Mouse (Mus musculus): Measurements from ENCODE around the gene Serpinb7. TPM values are rescaled to one million over a fixed set of nuclear protein-coding genes. Genes with fewer than 3 reads are reported as not detected.
A peak's percentile ranks its signal among the peaks of the same experiment; 100 is the strongest.

Gene Serpinb7
- total RNA-seq, 2 experiments from 2014 or later: not detected

- intact Hi-C loops (cut with DNase I): loop anchor here (2.0 to 5.0 kb wide), 3 partner anchors 239 to 579 kb away; no protein-coding TSS in a partner anchor
- peak; percentile 69 to 78 for DNase-seq
Measured at GRCm38 (mm10) chr1:107481452-107481851, 82.0 kb downstream of the Serpinb7 start.

DNA sequence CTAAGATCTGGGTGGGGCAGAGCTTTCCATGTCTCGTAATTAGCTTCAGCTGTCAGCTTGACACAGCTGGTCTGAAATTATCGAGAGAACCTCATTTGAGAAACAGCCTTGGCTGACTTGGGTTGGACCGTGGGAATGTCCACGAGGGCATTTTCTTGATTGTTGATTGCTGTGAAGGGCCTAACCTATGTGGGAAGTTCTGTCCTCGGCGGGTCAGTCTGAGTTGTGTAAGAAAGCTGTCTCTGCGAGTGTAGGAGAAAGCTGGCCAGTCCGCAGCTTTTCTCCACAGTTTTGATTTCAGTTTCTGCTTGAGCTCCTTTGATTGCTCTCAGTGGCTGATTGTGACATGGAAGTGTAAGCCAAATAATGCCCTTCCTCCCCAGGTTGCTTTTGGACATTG lies 90.1 kb downstream of the Serpinb7 start:
- intact Hi-C loops (cut with DNase I): no loop called here
- peak; percentile 2 to 4 for DNase-seq

GRCm38 (mm10) chr1:107496789-107497188 lies 97.3 kb downstream of the Serpinb7 start:
- peak; percentile 1 to 2 for DNase-seq
- intact Hi-C loops (cut with DNase I): no loop called here

GRCm38 (mm10) chr1:107502025-107502424 lies 102.6 kb downstream of the Serpinb7 start:
- DNase-seq: no peak
- intact Hi-C loops (cut with DNase I): no loop called here

Other genes with a start within 250 kb of the Serpinb7 start
- not detected for gene Serpinb3b, start 121.3 kb upstream of the Serpinb7 start, total RNA-seq (2021)
- not detected for gene Serpinb3c, start 121.3 kb upstream of the Serpinb7 start, total RNA-seq (2021)
- gene Serpinb11, start 38.5 kb upstream of the Serpinb7 start, total RNA-seq (2021): not detected
- under 1 TPM in 1 of 2 experiments, not detected in 1; 0.57 TPM for gene Serpinb2, start 111.8 kb downstream of the Serpinb7 start, total RNA-seq (2021)
- 1 to 10 TPM; 3.1 to 6.3 TPM for gene Serpinb8, start 190.4 kb downstream of the Serpinb7 start, total RNA-seq (2021)

Measured in heart, postnatal 10 days (tissue).